Comparison of ENCODE assay signal across 8 mouse cellular contexts in the genomic region with DNA sequence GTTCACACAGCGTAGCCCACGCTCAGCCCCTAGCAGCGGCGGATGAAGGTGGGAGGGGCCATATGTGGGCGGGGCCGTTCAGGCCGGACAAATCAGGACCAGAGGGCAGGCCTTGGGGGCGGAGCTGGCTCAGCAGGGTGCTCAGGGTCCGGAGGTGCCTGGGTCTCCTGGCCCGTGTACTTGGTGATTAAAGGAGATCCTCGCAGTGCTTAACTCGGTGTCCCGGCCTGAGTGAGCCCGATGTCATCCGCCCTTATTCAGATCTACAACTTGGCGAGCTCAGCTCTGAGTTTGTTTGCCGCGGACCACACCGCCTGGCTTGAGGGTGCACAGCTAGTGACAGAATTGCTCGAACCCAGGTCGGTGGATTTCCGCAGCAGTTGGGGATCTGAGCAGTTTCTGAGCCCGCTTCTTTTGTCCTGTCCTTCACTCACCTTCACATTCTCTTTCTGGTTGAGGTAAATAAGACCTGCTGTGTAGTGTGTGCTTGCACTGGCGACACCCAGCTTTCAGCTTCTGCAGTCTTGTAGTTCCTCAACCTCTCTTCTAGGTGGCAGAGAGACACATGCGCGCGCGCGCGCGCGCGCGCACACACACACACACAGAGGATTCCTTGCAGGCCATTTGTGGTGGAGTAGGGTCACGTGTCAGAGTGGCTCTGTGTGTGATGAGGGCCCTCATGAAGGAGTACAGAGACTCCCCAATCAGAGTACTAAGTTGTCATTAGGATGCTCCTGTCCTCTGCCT.
DNase-seq lines count a peak whose midpoint lies in the region; ATAC-seq and TF ChIP-seq lines count a peak whose summit lies in the region.

No protein-coding gene starts in this region.

- TF ChIP-seq POLR2A in small intestine, adult 2 months (IDR thresholded peaks at IDR 0.05; ENCODE audit: low read depth, low read length): no peak

- ATAC-seq in cerebellum, adult (ENCODE audit: insufficient number of reproducible peaks, low FRiP score, low TSS enrichment): peak; percentile 47
- ATAC-seq in forebrain, embryonic 14.5 days: peak; percentile 73
- ATAC-seq in megakaryocyte progenitor cell, adult 5-6 weeks (replicated peaks; ENCODE audit: poor library complexity): peak; percentile 89

- 0 out of 2 replicates have a peak, but pooled peaks cover 5% of the 10 kb centered on the region for H3K27me3 ChIP-seq in forebrain, embryonic 14.5 days (replicated peaks; ENCODE audit: control insufficient read depth, insufficient read depth, low read length)
- H3K27me3 ChIP-seq in small intestine, adult 2 months (ENCODE audit: control insufficient read depth, insufficient read depth, low read length): peaks cover 16% of the 10 kb centered on the region

- peak overlapping the region; percentile 26 for H3K4me3 ChIP-seq in forebrain, embryonic 14.5 days (ENCODE audit: low read depth, low read length)
- peak overlapping the region; percentile 51 for H3K4me3 ChIP-seq in small intestine, adult 2 months (ENCODE audit: low read depth, low read length)

- H3K4me1 ChIP-seq in forebrain, embryonic 14.5 days (ENCODE audit: control insufficient read depth, insufficient read depth, low read length): peaks cover 31% of the 10 kb centered on the region
- no peaks in the 10 kb centered on the region for H3K4me1 ChIP-seq in small intestine, adult 2 months (ENCODE audit: control insufficient read depth, insufficient read depth, insufficient read length, low read length)

- H3K9ac ChIP-seq in forebrain, embryonic 14.5 days (ENCODE audit: low read length): peak overlapping the region; percentile 10; the same call in 1 of the 2 replicates

- H3K27ac ChIP-seq in forebrain, embryonic 14.5 days (ENCODE audit: low read depth, low read length): no peak overlapping the region
- H3K27ac ChIP-seq in small intestine, adult 2 months (ENCODE audit: insufficient read depth, low read depth, low read length): no peak overlapping the region

- H3K36me3 ChIP-seq in forebrain, embryonic 14.5 days (ENCODE audit: control insufficient read depth, insufficient read depth, low read length): no peaks in the 10 kb centered on the region
- no peaks in the 10 kb centered on the region for H3K36me3 ChIP-seq in small intestine, adult 2 months (ENCODE audit: control insufficient read depth, insufficient read depth, low read length)

- peak; percentile 22 for DNase-seq in T-cell, adult 2 months (ENCODE audit: low spot score)
- DNase-seq in forebrain, embryonic 14.5 days (ENCODE audit: low spot score): peak; percentile 76
- DNase-seq in heart, postnatal 4 days: peak; percentile 82
- peak; percentile 52 for DNase-seq in layer of hippocampus, adult 9-11 months
- no peak for DNase-seq in left cerebral cortex, adult 8-10 months (ENCODE audit: low spot score in 2 of 2)

- 7% methylated on average over 35 of the region's 35 CpGs for WGBS in forebrain, embryonic 14.5 days
- 4% methylated on average over 35 of the region's 35 CpGs for WGBS in small intestine, adult 2 months

- no peaks in the 10 kb centered on the region for H3K9me3 ChIP-seq in forebrain, embryonic 14.5 days (replicated peaks; ENCODE audit: control insufficient read depth, low read length)

- peak overlapping the region; percentile 54 for H3K4me2 ChIP-seq in forebrain, embryonic 14.5 days (ENCODE audit: low read length)

- no peak for TF ChIP-seq CTCF in small intestine, adult 2 months (IDR thresholded peaks at IDR 0.05; ENCODE audit: extremely low read depth, insufficient read length, insufficient replicate concordance, low read depth, low read length)

Comparison
In these comparisons a context has a peak if more than half of its experiments do, and no peak if none do; other contexts are left out.
1. DNase-seq: peak in T-cell, adult 2 months (single experiment), forebrain, embryonic 14.5 days (single experiment), heart, postnatal 4 days (single experiment) and layer of hippocampus, adult 9-11 months (single experiment); none in left cerebral cortex, adult 8-10 months (0 of 2).
2. Peak in every context shown above with its lines, with median percentiles within 50 percentile points of each other: ATAC-seq.